Mouse (Mus musculus) megakaryocyte progenitor cell, adult 5-6 weeks (primary cell): ENCODE data around the gene Ppm1a. TPM values are rescaled to one million over a fixed set of nuclear protein-coding genes. Genes with fewer than 3 reads are reported as not detected.

Experiments used
- ATAC-seq: replicated peaks from 2 replicates; pipeline ENCODE4 v1.8.0; 2016; ENCODE audit warnings: mild to moderate bottlenecking, moderate TSS enrichment, inconsistent platforms; ENCODE audit not compliant: poor library complexity
- total RNA-seq, 2 experiments: library from RNA; stranded (forward) in 1 of 2; stranded (reverse) in 1 of 2; fragments of 157-497, 149-512 nt in 1 of 2; fragments of 200-1000 nt in 1 of 2; gene quantifications; 2 replicates each; pipeline versions ENCODE4 v1.2.3 to v1.2.4; 2015 to 2017

The Ppm1a gene
- 53.5 and 54.8 TPM in 2 replicates for total RNA-seq (2015)
- total RNA-seq (2017): 81.4 and 94.7 TPM in 2 replicates

- ATAC-seq: no peak
Observed at GRCm38 (mm10) chr12:72757086-72757485, at the start of gene Ppm1a. Ppm1a (plus strand) TSS chr12:72757455.

GRCm38 (mm10) chr12:72709981-72710380, 47.3 kb upstream of the Ppm1a start:
- no peak for ATAC-seq

GRCm38 (mm10) chr12:72714896-72715295, 42.4 kb upstream of the Ppm1a start:
- ATAC-seq: no peak

- no peak for ATAC-seq
Observed at GRCm38 (mm10) chr12:72715846-72716245, 41.4 kb upstream of the Ppm1a start.

GRCm38 (mm10) chr12:72719046-72719445, 38.2 kb upstream of the Ppm1a start:
- ATAC-seq: no peak

- no peak for ATAC-seq
Observed at GRCm38 (mm10) chr12:72719452-72720087, 37.7 kb upstream of the Ppm1a start.

GRCm38 (mm10) chr12:72721710-72722109, 35.5 kb upstream of the Ppm1a start:
- no peak for ATAC-seq

GRCm38 (mm10) chr12:72723965-72724364, 33.3 kb upstream of the Ppm1a start:
- no peak for ATAC-seq

GRCm38 (mm10) chr12:72727021-72727420, 30.2 kb upstream of the Ppm1a start:
- no peak for ATAC-seq

GRCm38 (mm10) chr12:72727611-72728010, 29.6 kb upstream of the Ppm1a start:
- ATAC-seq: no peak

- no peak for ATAC-seq
Observed at GRCm38 (mm10) chr12:72734112-72734511, 23.1 kb upstream of the Ppm1a start.

GRCm38 (mm10) chr12:72741176-72741575, 16.1 kb upstream of the Ppm1a start:
- ATAC-seq: no peak

- ATAC-seq: peak; percentile 68
Observed at GRCm38 (mm10) chr12:72744803-72745360, 12.4 kb upstream of the Ppm1a start.

- no peak for ATAC-seq
Observed at GRCm38 (mm10) chr12:72745486-72745885, 11.8 kb upstream of the Ppm1a start.

- no peak for ATAC-seq
Observed at GRCm38 (mm10) chr12:72748341-72748740, 8.9 kb upstream of the Ppm1a start.

- no peak for ATAC-seq
Observed at GRCm38 (mm10) chr12:72748841-72749240, 8.4 kb upstream of the Ppm1a start.

- no peak for ATAC-seq
Observed at GRCm38 (mm10) chr12:72749500-72749899, 7.8 kb upstream of the Ppm1a start.

- ATAC-seq: no peak
Observed at GRCm38 (mm10) chr12:72750016-72750415, 7.2 kb upstream of the Ppm1a start.

GRCm38 (mm10) chr12:72750606-72751005, 6.6 kb upstream of the Ppm1a start:
- no peak for ATAC-seq

GRCm38 (mm10) chr12:72757596-72757995, 341 bp downstream of the Ppm1a start:
- no peak for ATAC-seq

GRCm38 (mm10) chr12:72759956-72760355, 2.7 kb downstream of the Ppm1a start:
- ATAC-seq: no peak

GRCm38 (mm10) chr12:72760376-72761229, 3.3 kb downstream of the Ppm1a start:
- ATAC-seq: peak; percentile 75
